Mouse (Mus musculus): ENCODE measurements around the gene Vps16. TPM values are rescaled to one million over a fixed set of nuclear protein-coding genes. Genes with fewer than 3 reads are reported as not detected.

Gene Vps16
- 306 TPM for polyA plus RNA-seq (2017; shearing (Covaris generic))

GRCm38 (mm10) chr2:130424126-130424853, at the start of gene Vps16, which contains the start of gene Pced1a:
Vps16 (plus strand) TSS chr2:130424339.
Pced1a (minus strand) TSS chr2:130424701.

GRCm38 (mm10) chr2:130397186-130397985, 26.8 kb upstream of the Vps16 start, which contains the start of gene Cpxm1:
Cpxm1 (minus strand) TSS chr2:130397574.

GRCm38 (mm10) chr2:130404939-130405338, 19.2 kb upstream of the Vps16 start, which contains the start of the genes Gm28372 and 1700020A23Rik:
Gm28372 (plus strand) TSS chr2:130405239.
1700020A23Rik (plus strand) TSS chr2:130405259.

GRCm38 (mm10) chr2:130406178-130406577, 18.0 kb upstream of the Vps16 start, which contains the start of gene Tmem239:
Tmem239 (plus strand) TSS chr2:130406478.

DNA sequence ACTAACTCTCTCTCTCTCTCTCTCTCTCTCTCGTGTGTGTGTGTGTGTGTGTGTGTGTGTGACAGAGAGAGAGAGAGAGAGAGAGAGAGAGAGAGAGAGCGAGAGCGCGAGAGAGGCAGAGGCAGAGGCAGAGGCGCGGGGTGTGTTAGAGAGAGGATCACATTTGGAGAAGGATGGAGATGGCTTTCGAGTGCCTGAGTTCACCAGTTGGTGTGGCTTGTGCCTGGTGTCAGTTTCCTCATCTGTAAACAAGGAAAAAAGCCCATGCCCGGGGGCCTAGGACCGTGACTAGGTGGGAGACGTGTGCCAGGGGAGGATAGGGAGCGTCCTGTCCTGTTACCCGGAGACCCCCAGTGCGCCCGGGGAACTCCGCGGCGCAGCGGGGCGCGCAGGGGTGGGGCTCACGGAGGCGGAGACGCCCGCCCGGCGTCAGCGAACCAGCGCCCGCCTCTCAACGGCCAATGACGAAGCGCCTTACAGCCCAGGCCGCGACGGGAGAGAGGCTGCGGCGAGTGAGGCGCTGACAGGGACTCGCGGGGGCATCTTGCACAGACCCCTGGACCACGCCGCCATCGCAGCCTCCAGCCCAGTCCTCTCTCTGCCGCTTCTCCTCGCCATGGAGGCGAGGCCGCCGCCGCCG, 25.8 kb downstream of the Vps16 start, which contains the start of gene Ptpra:
Ptpra (plus strand) TSS at position 485 of the 640 bp plus-strand sequence.

Other genes with a start within 250 kb of the Vps16 start
- gene Snrpb, start 244.9 kb upstream of the Vps16 start, polyA plus RNA-seq (2017; shearing (Covaris generic)) = 383 TPM
- not detected for gene Tmc2, start 229.1 kb upstream of the Vps16 start, polyA plus RNA-seq (2017; shearing (Covaris generic))
- 473 TPM for gene Nop56, start 149.9 kb upstream of the Vps16 start, polyA plus RNA-seq (2017; shearing (Covaris generic))
- gene Idh3b, start 139.8 kb upstream of the Vps16 start, polyA plus RNA-seq (2017; shearing (Covaris generic)) = 122 TPM
- gene Ebf4, start 129.2 kb upstream of the Vps16 start, polyA plus RNA-seq (2017; shearing (Covaris generic)) = not detected
- not detected for gene Cpxm1, start 26.8 kb upstream of the Vps16 start, polyA plus RNA-seq (2017; shearing (Covaris generic))
- not detected for gene Gm28372, start 19.1 kb upstream of the Vps16 start, polyA plus RNA-seq (2017; shearing (Covaris generic))
- gene 1700020A23Rik, start 19.1 kb upstream of the Vps16 start, polyA plus RNA-seq (2017; shearing (Covaris generic)) = not detected
- not detected for gene Tmem239, start 17.9 kb upstream of the Vps16 start, polyA plus RNA-seq (2017; shearing (Covaris generic))
- gene Pced1a, start 362 bp downstream of the Vps16 start, polyA plus RNA-seq (2017; shearing (Covaris generic)) = 14.7 TPM
- 175 TPM for gene Ptpra, start 25.9 kb downstream of the Vps16 start, polyA plus RNA-seq (2017; shearing (Covaris generic))
- 77.1 TPM for gene Mrps26, start 139.4 kb downstream of the Vps16 start, polyA plus RNA-seq (2017; shearing (Covaris generic))
- not detected for gene Oxt, start 151.8 kb downstream of the Vps16 start, polyA plus RNA-seq (2017; shearing (Covaris generic))
- gene Avp, start 158.2 kb downstream of the Vps16 start, polyA plus RNA-seq (2017; shearing (Covaris generic)) = not detected
- 11.1 TPM for gene Fastkd5, start 205.7 kb downstream of the Vps16 start, polyA plus RNA-seq (2017; shearing (Covaris generic))
- gene Ubox5, start 205.7 kb downstream of the Vps16 start, polyA plus RNA-seq (2017; shearing (Covaris generic)) = 3.5 TPM
- gene Lzts3, start 218.5 kb downstream of the Vps16 start, polyA plus RNA-seq (2017; shearing (Covaris generic)) = 4.3 TPM
- 204 TPM for gene Ddrgk1, start 240.3 kb downstream of the Vps16 start, polyA plus RNA-seq (2017; shearing (Covaris generic))
- 22.1 TPM for gene Itpa, start 243.3 kb downstream of the Vps16 start, polyA plus RNA-seq (2017; shearing (Covaris generic))

Measured in naive thymus-derived CD4-positive, alpha-beta T cell, adult 5 months (primary cell).